Mouse (Mus musculus) liver, embryonic 13.5 days (tissue): ENCODE results near the gene Micall2. TPM values are rescaled to one million over a fixed set of nuclear protein-coding genes. Genes with fewer than 3 reads are reported as not detected.

Experiments
- ATAC-seq: fragments of 200-750 bp; cut with Nextera tagmentation; 2 replicates; pipeline ENCODE4 v1.8.0; 2017; ENCODE audit warnings: low read depth, mild to moderate bottlenecking, moderate number of reproducible peaks, moderate library complexity
- DNase-seq: peaks from one replicate; pipeline ENCODE4 v3.0.0; 2022
- H3K27ac ChIP-seq: fragments of 300-500 bp; sonication (generic); 2 replicates; pipeline ENCODE4 v1.5.1; 2015; ENCODE audit warnings: moderate library complexity, mild to moderate bottlenecking, inconsistent platforms
- H3K27me3 ChIP-seq: fragments of 300-500 bp; sonication (generic); 2 replicates; pipeline ENCODE4 v1.6.1; 2015; ENCODE audit warnings: mild to moderate bottlenecking, inconsistent platforms
- H3K36me3 ChIP-seq: fragments of 300-500 bp; sonication (generic); 2 replicates; pipeline ENCODE4 v1.6.1; 2015; ENCODE audit warnings: mild to moderate bottlenecking, inconsistent platforms
- H3K4me1 ChIP-seq: fragments of 300-500 bp; sonication (generic); replicated peaks from 2 replicates; pipeline ENCODE4 v1.6.1; 2015; ENCODE audit warnings: inconsistent platforms
- H3K4me2 ChIP-seq: fragments of 300-500 bp; sonication (generic); 2 replicates; pipeline ENCODE4 v1.6.1; 2015; ENCODE audit warnings: inconsistent platforms, mild to moderate bottlenecking, moderate library complexity
- H3K4me3 ChIP-seq: fragments of 300-500 bp; sonication (generic); replicated peaks from 2 replicates; pipeline ENCODE4 v1.5.1; 2015; ENCODE audit warnings: mild to moderate bottlenecking, inconsistent platforms
- H3K9ac ChIP-seq: fragments of 300-500 bp; sonication (generic); 2 replicates; pipeline ENCODE4 v1.6.1; 2015; ENCODE audit warnings: mild to moderate bottlenecking, inconsistent platforms
- H3K9me3 ChIP-seq: fragments of 300-500 bp; sonication (generic); replicated peaks from 2 replicates; pipeline ENCODE4 v1.6.1; 2016; ENCODE audit warnings: inconsistent platforms
- WGBS: fragments of 180-500 bp; shearing (Covaris S2); methylation state at CpG from one replicate; pipeline ENCODE4 v1.1.7; 2015; ENCODE audit not compliant: insufficient replicate concordance; 5-methylcytosine and 5-hydroxymethylcytosine counted together
- polyA plus RNA-seq: library from polyadenylated mRNA; unstranded; fragments of >200 nt; fragmentation: Nextera tagmentation; extraction: Ambion mirVana; gene quantifications from 2 replicates; pipeline ENCODE4 v1.2.1, GENCODE M21; 2015

Gene Micall2
- polyA plus RNA-seq: 9.8 and 12.1 TPM in 2 replicates

- DNase-seq (peak; percentile 100), ATAC-seq (peak; percentile 76)
- peaks cover 9% of the 10 kb centered on the region; the same call in 1 of the 2 replicates for H3K36me3 ChIP-seq
- H3K27me3 ChIP-seq: no peaks in the 10 kb centered on the region
- 2% methylated on average over 50 of the region's 50 CpGs for WGBS
- peaks cover 96% of the 10 kb centered on the region for H3K4me1 ChIP-seq
- peak within 1 kb of the TSS; percentile 100 for H3K4me2 ChIP-seq
- no peaks in the 10 kb centered on the region for H3K9me3 ChIP-seq
- H3K9ac ChIP-seq: peak within 1 kb of the TSS; percentile 92
- peak within 1 kb of the TSS; percentile 99 for H3K27ac ChIP-seq
- peak within 1 kb of the TSS; percentile 86 for H3K4me3 ChIP-seq
Observed at GRCm38 (mm10) chr5:139735677-139736503, at the start of gene Micall2. Micall2 (minus strand) TSS chr5:139736336.

DNA sequence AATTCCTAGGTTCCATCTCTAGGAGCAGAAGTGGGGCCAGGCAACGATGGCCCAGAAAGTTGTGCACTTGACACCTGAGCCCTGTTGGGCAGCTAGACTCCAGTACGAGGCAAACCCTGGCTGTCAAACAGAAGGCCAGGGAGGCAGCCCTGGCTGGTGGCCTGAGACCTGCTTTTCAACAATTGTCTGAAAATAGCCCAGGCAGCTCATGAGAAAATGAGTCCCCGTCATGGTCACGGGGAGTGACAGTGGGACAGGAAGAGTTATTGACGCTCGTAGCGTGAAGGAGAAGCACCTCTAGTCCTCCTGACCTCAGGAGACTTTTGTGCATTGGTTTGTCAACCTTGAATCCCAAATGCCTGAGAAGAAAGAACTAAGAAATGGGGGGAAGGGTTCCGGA lies 45.3 kb upstream of the Micall2 start:
- WGBS: 78% methylated on average over 8 of the region's 8 CpGs
- no peak overlapping the region for H3K4me3 ChIP-seq
- no peak overlapping the region for H3K27ac ChIP-seq
- H3K27me3 ChIP-seq: no peaks in the 10 kb centered on the region
- no peaks in the 10 kb centered on the region for H3K36me3 ChIP-seq
- H3K4me1 ChIP-seq: peaks cover 10% of the 10 kb centered on the region
- H3K9me3 ChIP-seq: no peaks in the 10 kb centered on the region
- DNase-seq (no peak), ATAC-seq (no peak)
- no peak overlapping the region for H3K4me2 ChIP-seq
- H3K9ac ChIP-seq: no peak overlapping the region

DNA sequence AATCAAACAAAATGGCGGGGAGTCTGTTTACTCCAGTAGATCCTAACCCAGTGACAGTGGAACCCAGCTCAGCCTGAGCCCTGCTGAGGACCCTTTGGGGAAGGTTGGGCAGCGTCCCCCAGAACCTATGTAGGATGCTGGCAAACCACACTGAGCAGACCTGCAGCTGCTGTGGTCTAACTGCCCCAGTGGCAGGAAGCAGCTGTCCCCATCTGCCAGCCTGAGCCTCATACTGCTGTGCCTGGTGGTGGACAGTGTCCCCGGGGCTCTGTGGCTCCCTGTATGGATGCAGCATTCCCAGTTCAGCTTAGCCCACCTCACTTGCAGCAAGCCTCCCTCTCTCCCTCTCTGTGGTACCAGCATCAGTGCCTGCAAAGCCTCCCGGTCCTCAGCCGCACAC lies 40.8 kb upstream of the Micall2 start:
- H3K9ac ChIP-seq: peak overlapping the region; percentile 24
- WGBS: 42% methylated on average over 5 of the region's 5 CpGs
- no peak for ATAC-seq
- DNase-seq: no peak
- H3K36me3 ChIP-seq: peaks cover 21% of the 10 kb centered on the region
- H3K4me1 ChIP-seq: peaks cover 36% of the 10 kb centered on the region
- no peaks in the 10 kb centered on the region for H3K27me3 ChIP-seq
- no peak overlapping the region for H3K4me2 ChIP-seq
- no peaks in the 10 kb centered on the region for H3K9me3 ChIP-seq
- H3K4me3 ChIP-seq: no peak overlapping the region
- peak overlapping the region; percentile 23; the same call in 1 of the 2 replicates for H3K27ac ChIP-seq

GRCm38 (mm10) chr5:139775216-139775926 lies 39.2 kb upstream of the Micall2 start, which contains the start of gene Ints1:
Ints1 (minus strand) TSS chr5:139775674.
- Histone ChIP-seq H3K27ac (peak within 1 kb of the TSS; percentile 51), H3K4me3 (peak within 1 kb of the TSS; percentile 77), H3K9me3 (no peaks in the 10 kb centered on the region), H3K9ac (peak within 1 kb of the TSS; percentile 80), H3K4me2 (peak within 1 kb of the TSS; percentile 84), H3K36me3 (peaks cover 37% of the 10 kb centered on the region), H3K4me1 (peaks cover 36% of the 10 kb centered on the region), H3K27me3 (no peaks in the 10 kb centered on the region)
- ATAC-seq: peak; percentile 90
- DNase-seq: peak; percentile 93
- under 1% methylated on average over 54 of the region's 55 CpGs for WGBS

- Histone ChIP-seq H3K4me2 (no peak overlapping the region), H3K27me3 (no peaks in the 10 kb centered on the region), H3K4me3 (no peak overlapping the region), H3K4me1 (no peaks in the 10 kb centered on the region), H3K9ac (no peak overlapping the region), H3K27ac (no peak overlapping the region), H3K36me3 (peaks cover 99% of the 10 kb centered on the region), H3K9me3 (no peaks in the 10 kb centered on the region)
- WGBS: 86% methylated on average over 8 of the region's 8 CpGs
- no peak for ATAC-seq
- no peak for DNase-seq
Observed at GRCm38 (mm10) chr5:139768216-139768615, 32.1 kb upstream of the Micall2 start.

- Histone ChIP-seq H3K4me1 (no peaks in the 10 kb centered on the region), H3K4me2 (no peak overlapping the region), H3K36me3 (peaks cover 100% of the 10 kb centered on the region), H3K4me3 (no peak overlapping the region), H3K27me3 (no peaks in the 10 kb centered on the region), H3K27ac (no peak overlapping the region), H3K9ac (no peak overlapping the region), H3K9me3 (no peaks in the 10 kb centered on the region)
- ATAC-seq (peak; percentile 37; the same call in 1 of the 2 replicates), DNase-seq (no peak)
- WGBS: 72% methylated on average over 11 of the region's 11 CpGs
Observed at GRCm38 (mm10) chr5:139764296-139764695, 28.2 kb upstream of the Micall2 start.

DNA sequence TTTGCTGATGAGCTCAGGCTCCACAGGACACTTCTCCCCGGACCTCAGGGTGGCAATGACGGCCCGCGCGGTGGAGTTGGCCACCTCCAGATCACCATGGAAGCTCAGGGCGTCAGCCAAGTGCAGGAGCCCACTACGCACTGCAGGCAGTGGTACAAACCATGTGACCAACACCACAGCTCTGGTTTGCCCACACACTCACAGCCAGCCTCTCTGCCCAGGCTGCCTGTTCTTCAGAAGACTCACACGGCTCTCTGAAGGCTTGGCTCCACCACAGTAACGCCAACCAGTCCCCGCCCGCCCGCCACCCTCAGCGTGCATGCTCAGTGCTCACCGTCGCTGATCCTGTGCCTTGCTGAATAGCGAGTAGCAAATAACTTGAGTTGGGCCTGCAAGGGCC lies 22.0 kb upstream of the Micall2 start:
- no peak for ATAC-seq
- Histone ChIP-seq H3K4me3 (no peak overlapping the region), H3K9me3 (no peaks in the 10 kb centered on the region), H3K27ac (no peak overlapping the region), H3K36me3 (peaks cover 97% of the 10 kb centered on the region), H3K4me1 (peaks cover 11% of the 10 kb centered on the region), H3K4me2 (no peak overlapping the region), H3K9ac (no peak overlapping the region), H3K27me3 (no peaks in the 10 kb centered on the region)
- DNase-seq: no peak
- WGBS: 85% methylated on average over 16 of the region's 16 CpGs

GRCm38 (mm10) chr5:139756586-139756985 lies 20.4 kb upstream of the Micall2 start:
- ATAC-seq: no peak
- Histone ChIP-seq H3K27me3 (no peaks in the 10 kb centered on the region), H3K9me3 (no peaks in the 10 kb centered on the region), H3K4me3 (no peak overlapping the region), H3K4me1 (peaks cover 11% of the 10 kb centered on the region), H3K4me2 (no peak overlapping the region), H3K36me3 (peaks cover 96% of the 10 kb centered on the region), H3K27ac (no peak overlapping the region), H3K9ac (no peak overlapping the region)
- 90% methylated on average over 2 of the region's 2 CpGs for WGBS
- DNase-seq: no peak

GRCm38 (mm10) chr5:139756135-139756534 lies 20.0 kb upstream of the Micall2 start:
- Histone ChIP-seq H3K36me3 (peaks cover 96% of the 10 kb centered on the region), H3K9me3 (no peaks in the 10 kb centered on the region), H3K4me3 (no peak overlapping the region), H3K9ac (no peak overlapping the region), H3K27ac (no peak overlapping the region), H3K4me1 (peaks cover 13% of the 10 kb centered on the region), H3K27me3 (no peaks in the 10 kb centered on the region), H3K4me2 (no peak overlapping the region)
- WGBS: 68% methylated on average over 12 of the region's 12 CpGs
- DNase-seq (no peak), ATAC-seq (peak; percentile 56)

GRCm38 (mm10) chr5:139754753-139755152 lies 18.6 kb upstream of the Micall2 start:
- H3K9me3 ChIP-seq: no peaks in the 10 kb centered on the region
- H3K27me3 ChIP-seq: no peaks in the 10 kb centered on the region
- H3K4me1 ChIP-seq: peaks cover 15% of the 10 kb centered on the region
- no peak overlapping the region for H3K4me2 ChIP-seq
- WGBS: 41% methylated on average over 12 of the region's 12 CpGs
- DNase-seq (peak; percentile 42), ATAC-seq (no peak)
- H3K27ac ChIP-seq: no peak overlapping the region; the same call in 1 of the 2 replicates
- H3K36me3 ChIP-seq: peaks cover 93% of the 10 kb centered on the region
- H3K4me3 ChIP-seq: no peak overlapping the region
- no peak overlapping the region for H3K9ac ChIP-seq

DNA sequence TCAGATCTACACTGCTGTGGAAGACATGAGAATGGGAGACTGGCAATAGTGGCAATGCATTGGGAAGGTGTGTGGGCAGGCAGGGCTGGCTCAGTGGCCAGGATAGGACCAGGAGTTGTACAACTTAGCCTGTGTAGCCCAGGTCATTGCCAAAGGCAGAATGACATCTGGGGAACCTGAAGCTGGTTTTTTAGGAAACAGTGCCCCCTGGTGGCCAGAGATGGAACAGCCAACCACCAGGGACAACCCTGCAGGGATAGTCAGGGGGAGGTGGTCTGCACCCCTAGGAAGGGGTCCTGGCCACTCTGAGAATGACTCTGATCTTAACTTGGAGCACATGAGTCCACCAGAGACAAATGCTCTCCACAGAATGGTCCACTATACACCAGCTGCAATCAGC lies 14.4 kb upstream of the Micall2 start:
- peaks cover 51% of the 10 kb centered on the region for H3K36me3 ChIP-seq

More for the DNA sequence above, 14.4 kb upstream of the Micall2 start:
- Histone ChIP-seq H3K4me2 (no peak overlapping the region), H3K4me3 (no peak overlapping the region), H3K9me3 (no peaks in the 10 kb centered on the region), H3K9ac (no peak overlapping the region), H3K4me1 (peaks cover 4% of the 10 kb centered on the region; the same call in 1 of the 2 replicates), H3K27me3 (peaks cover 2% of the 10 kb centered on the region; the same call in 1 of the 2 replicates), H3K27ac (no peak overlapping the region)
- DNase-seq: peak; percentile 63
- 0 out of 2 replicates have a peak, but pooled peaks have one; percentile 4 for ATAC-seq
